Mouse (Mus musculus) heart, embryonic 12.5 days (tissue): ENCODE data around the gene Syn3. TPM values are rescaled to one million over a fixed set of nuclear protein-coding genes. Genes with fewer than 3 reads are reported as not detected.
A peak's percentile ranks its signal among the peaks of the same experiment; 100 is the strongest.

Source experiments
- ATAC-seq: fragments of 200-750 bp; cut with Nextera tagmentation; 2 replicates; pipeline ENCODE4 v1.8.0; 2017; ENCODE audit warnings: moderate TSS enrichment, moderate library complexity; ENCODE audit not compliant: insufficient number of reproducible peaks, low FRiP score
- H3K27ac ChIP-seq: fragments of 300-500 bp; sonication (generic); 2 replicates; pipeline ENCODE4 v1.5.1; 2016; ENCODE audit warnings: mild to moderate bottlenecking, moderate library complexity; ENCODE audit not compliant: poor library complexity, severe bottlenecking
- H3K27me3 ChIP-seq: fragments of 300-500 bp; sonication (generic); replicated peaks from 2 replicates; pipeline ENCODE4 v1.6.1; 2016; ENCODE audit warnings: mild to moderate bottlenecking, moderate library complexity
- H3K36me3 ChIP-seq: fragments of 300-500 bp; sonication (generic); 2 replicates; pipeline ENCODE4 v1.6.1; 2016; ENCODE audit warnings: mild to moderate bottlenecking, moderate library complexity
- H3K4me1 ChIP-seq: fragments of 300-500 bp; sonication (generic); replicated peaks from 2 replicates; pipeline ENCODE4 v1.6.1; 2016; ENCODE audit warnings: mild to moderate bottlenecking
- H3K4me2 ChIP-seq: fragments of 300-500 bp; sonication (generic); 2 replicates; pipeline ENCODE4 v1.6.1; 2016; ENCODE audit warnings: mild to moderate bottlenecking, moderate library complexity
- H3K4me3 ChIP-seq: fragments of 300-500 bp; sonication (generic); 2 replicates; pipeline ENCODE4 v1.5.1; 2016; ENCODE audit warnings: mild to moderate bottlenecking
- H3K9ac ChIP-seq: fragments of 300-500 bp; sonication (generic); 2 replicates; pipeline ENCODE4 v1.6.1; 2016; ENCODE audit warnings: mild to moderate bottlenecking, moderate library complexity
- H3K9me3 ChIP-seq: fragments of 300-500 bp; sonication (generic); replicated peaks from 2 replicates; pipeline ENCODE4 v1.6.1; 2016; ENCODE audit warnings: mild to moderate bottlenecking, moderate library complexity
- WGBS: fragments of 180-500 bp; shearing (Covaris S2); methylation state at CpG from one replicate; pipeline ENCODE4 v1.1.7; 2016; 5-methylcytosine and 5-hydroxymethylcytosine counted together
- polyA plus RNA-seq: library from polyadenylated mRNA; unstranded; fragments of >200 nt; fragmentation: Nextera tagmentation; extraction: Ambion mirVana; gene quantifications from 2 replicates; pipeline ENCODE4 v1.2.1, GENCODE M21; 2016

The Syn3 gene
- polyA plus RNA-seq, 1 experiment from 2014 or later = 1.5 TPM

GRCm38 (mm10) chr10:86334581-86334980, 164.1 kb downstream of the Syn3 start:
- whole genome bisulfite sequencing = 55% methylated on average over 8 of the region's 8 CpGs
- no peak for ATAC-seq
- Histone ChIP-seq H3K4me3 (no peak overlapping the region), H3K4me2 (no peak overlapping the region), H3K9me3 (no peaks in the 10 kb centered on the region), H3K27ac (no peak overlapping the region), H3K9ac (no peak overlapping the region), H3K27me3 (no peaks in the 10 kb centered on the region), H3K36me3 (no peaks in the 10 kb centered on the region), H3K4me1 (peaks cover 92% of the 10 kb centered on the region)

- WGBS = 38% methylated on average over 3 of the region's 3 CpGs
- peaks cover 80% of the 10 kb centered on the region for H3K4me1 ChIP-seq
- H3K4me2 ChIP-seq = no peak overlapping the region
- no peak for ATAC-seq
- H3K9ac ChIP-seq = no peak overlapping the region
- no peak overlapping the region for H3K27ac ChIP-seq
- H3K9me3 ChIP-seq = no peaks in the 10 kb centered on the region
- H3K36me3 ChIP-seq = no peaks in the 10 kb centered on the region
- H3K4me3 ChIP-seq = no peak overlapping the region
- no peaks in the 10 kb centered on the region for H3K27me3 ChIP-seq
Measured at GRCm38 (mm10) chr10:86332942-86333341, 165.8 kb downstream of the Syn3 start.

- ATAC-seq = peak; percentile 37; the same call in 1 of the 2 replicates
- H3K27ac ChIP-seq = peak overlapping the region; percentile 78
- H3K27me3 ChIP-seq = no peaks in the 10 kb centered on the region
- H3K9ac ChIP-seq = no peak overlapping the region
- H3K4me3 ChIP-seq = no peak overlapping the region
- 35% methylated on average over 7 of the region's 7 CpGs for WGBS
- H3K4me2 ChIP-seq = no peak overlapping the region
- no peaks in the 10 kb centered on the region for H3K9me3 ChIP-seq
- peaks cover 69% of the 10 kb centered on the region for H3K4me1 ChIP-seq
- peaks cover 5% of the 10 kb centered on the region; the same call in 1 of the 2 replicates for H3K36me3 ChIP-seq
Measured at GRCm38 (mm10) chr10:86331681-86332281, 166.9 kb downstream of the Syn3 start.

- Histone ChIP-seq H3K27me3 (no peaks in the 10 kb centered on the region), H3K36me3 (peaks cover 10% of the 10 kb centered on the region; the same call in 1 of the 2 replicates), H3K4me1 (peaks cover 62% of the 10 kb centered on the region), H3K9me3 (no peaks in the 10 kb centered on the region), H3K4me2 (no peak overlapping the region), H3K27ac (peak overlapping the region; percentile 78), H3K4me3 (no peak overlapping the region), H3K9ac (no peak overlapping the region)
- no peak for ATAC-seq
- 54% methylated on average over 5 of the region's 5 CpGs for WGBS
Measured at GRCm38 (mm10) chr10:86330993-86331680, 167.6 kb downstream of the Syn3 start.

- no peaks in the 10 kb centered on the region for H3K9me3 ChIP-seq
- WGBS = 86% methylated on average over 8 of the region's 8 CpGs
- H3K4me3 ChIP-seq = no peak overlapping the region
- no peak overlapping the region for H3K27ac ChIP-seq
- peaks cover 53% of the 10 kb centered on the region for H3K4me1 ChIP-seq
- peaks cover 11% of the 10 kb centered on the region; the same call in 1 of the 2 replicates for H3K36me3 ChIP-seq
- no peak overlapping the region for H3K4me2 ChIP-seq
- no peaks in the 10 kb centered on the region for H3K27me3 ChIP-seq
- H3K9ac ChIP-seq = no peak overlapping the region
- no peak for ATAC-seq
Measured at GRCm38 (mm10) chr10:86329241-86329882, 169.3 kb downstream of the Syn3 start.

DNA sequence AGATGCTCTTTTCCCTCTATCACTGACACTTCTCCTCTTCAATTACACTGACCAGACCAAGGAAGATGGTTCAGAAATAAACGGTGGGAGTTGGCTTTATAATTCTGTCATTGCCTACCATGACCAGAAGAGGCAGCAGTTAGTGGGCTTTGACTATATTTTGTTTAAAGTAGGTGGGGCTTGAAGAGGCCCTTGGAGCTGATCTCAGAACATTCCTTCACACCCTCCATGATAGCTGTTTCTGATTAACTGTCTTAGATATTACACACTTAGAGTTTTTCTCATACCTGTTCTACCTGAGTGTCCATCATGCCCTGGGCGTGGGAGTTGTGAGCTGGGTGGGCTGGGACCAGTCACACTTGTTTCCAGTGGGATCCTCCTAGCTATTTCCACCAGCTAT, 170.0 kb downstream of the Syn3 start:
- Histone ChIP-seq H3K9me3 (no peaks in the 10 kb centered on the region), H3K4me2 (no peak overlapping the region), H3K4me3 (no peak overlapping the region), H3K4me1 (peaks cover 47% of the 10 kb centered on the region), H3K9ac (no peak overlapping the region), H3K36me3 (peaks cover 11% of the 10 kb centered on the region; the same call in 1 of the 2 replicates), H3K27me3 (no peaks in the 10 kb centered on the region), H3K27ac (no peak overlapping the region)
- no peak for ATAC-seq
- WGBS = 76% methylated on average over 2 of the region's 2 CpGs

DNA sequence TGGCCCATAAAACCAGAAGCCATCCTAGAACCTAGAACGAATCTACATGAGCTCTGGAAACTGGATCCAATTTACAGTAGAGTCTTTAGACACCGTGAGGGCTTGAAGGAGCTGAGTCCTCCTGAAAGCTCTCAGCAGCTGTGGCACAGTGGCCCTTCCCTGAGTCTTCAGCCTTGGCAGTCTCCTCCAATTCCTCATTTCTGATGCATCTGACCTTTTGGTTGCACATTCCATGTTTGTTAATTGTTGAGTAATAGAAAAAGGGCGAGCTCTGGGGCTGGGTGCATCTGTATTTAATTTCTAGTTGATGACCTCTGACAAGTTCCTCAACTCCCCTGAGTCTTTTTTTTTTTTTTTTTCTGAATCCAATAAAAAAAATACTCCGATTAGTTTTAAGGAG, 170.6 kb downstream of the Syn3 start:
- Histone ChIP-seq H3K9ac (no peak overlapping the region), H3K4me2 (no peak overlapping the region), H3K36me3 (peaks cover 11% of the 10 kb centered on the region; the same call in 1 of the 2 replicates), H3K9me3 (no peaks in the 10 kb centered on the region), H3K4me3 (no peak overlapping the region), H3K27ac (no peak overlapping the region), H3K4me1 (peaks cover 45% of the 10 kb centered on the region), H3K27me3 (no peaks in the 10 kb centered on the region)
- WGBS = 90% methylated on average over 4 of the region's 4 CpGs
- ATAC-seq = no peak

DNA sequence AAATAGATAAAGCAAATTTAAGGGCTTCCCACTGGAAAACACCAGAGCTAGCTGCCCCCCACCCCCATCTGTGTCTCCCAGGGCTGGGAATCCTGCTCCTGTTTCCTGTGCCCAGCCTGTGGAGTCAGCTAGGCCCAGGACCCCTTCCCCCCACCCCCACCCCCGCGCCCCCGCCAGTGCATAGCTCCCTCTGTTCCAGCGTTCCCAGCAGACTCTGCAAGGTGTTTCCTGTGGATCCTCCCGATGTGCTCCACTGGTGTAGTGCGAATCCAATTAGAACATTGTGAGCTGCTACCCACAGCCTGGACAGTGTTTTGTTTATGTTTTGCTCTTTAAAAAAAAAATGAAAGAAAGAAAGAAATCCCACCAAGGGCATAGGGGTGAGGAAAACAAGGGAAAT, 173.4 kb downstream of the Syn3 start:
- Histone ChIP-seq H3K27me3 (no peaks in the 10 kb centered on the region), H3K9me3 (no peaks in the 10 kb centered on the region), H3K4me2 (no peak overlapping the region), H3K27ac (no peak overlapping the region), H3K9ac (no peak overlapping the region), H3K36me3 (peaks cover 11% of the 10 kb centered on the region; the same call in 1 of the 2 replicates), H3K4me1 (peaks cover 18% of the 10 kb centered on the region), H3K4me3 (no peak overlapping the region)
- WGBS = 25% methylated on average over 6 of the region's 6 CpGs
- no peak for ATAC-seq

GRCm38 (mm10) chr10:86323275-86323994, 175.3 kb downstream of the Syn3 start:
- WGBS = 69% methylated on average over 4 of the region's 4 CpGs
- H3K4me3 ChIP-seq = no peak overlapping the region
- H3K9ac ChIP-seq = no peak overlapping the region
- no peak overlapping the region for H3K27ac ChIP-seq
- ATAC-seq = no peak
- H3K36me3 ChIP-seq = peaks cover 11% of the 10 kb centered on the region; the same call in 1 of the 2 replicates
- no peaks in the 10 kb centered on the region for H3K9me3 ChIP-seq
- H3K4me1 ChIP-seq = peaks cover 14% of the 10 kb centered on the region; the same call in 1 of the 2 replicates
- H3K27me3 ChIP-seq = no peaks in the 10 kb centered on the region
- H3K4me2 ChIP-seq = no peak overlapping the region

- no peak overlapping the region for H3K4me3 ChIP-seq
- no peak for ATAC-seq
- H3K4me1 ChIP-seq = peaks cover 21% of the 10 kb centered on the region
- H3K4me2 ChIP-seq = no peak overlapping the region
- H3K9ac ChIP-seq = no peak overlapping the region
- 59% methylated on average over 1 of the region's 1 CpGs for WGBS
- H3K36me3 ChIP-seq = peaks cover 8% of the 10 kb centered on the region; the same call in 1 of the 2 replicates
- no peaks in the 10 kb centered on the region for H3K9me3 ChIP-seq
- no peaks in the 10 kb centered on the region for H3K27me3 ChIP-seq
- H3K27ac ChIP-seq = no peak overlapping the region
Measured at GRCm38 (mm10) chr10:86322006-86322405, 176.7 kb downstream of the Syn3 start.

DNA sequence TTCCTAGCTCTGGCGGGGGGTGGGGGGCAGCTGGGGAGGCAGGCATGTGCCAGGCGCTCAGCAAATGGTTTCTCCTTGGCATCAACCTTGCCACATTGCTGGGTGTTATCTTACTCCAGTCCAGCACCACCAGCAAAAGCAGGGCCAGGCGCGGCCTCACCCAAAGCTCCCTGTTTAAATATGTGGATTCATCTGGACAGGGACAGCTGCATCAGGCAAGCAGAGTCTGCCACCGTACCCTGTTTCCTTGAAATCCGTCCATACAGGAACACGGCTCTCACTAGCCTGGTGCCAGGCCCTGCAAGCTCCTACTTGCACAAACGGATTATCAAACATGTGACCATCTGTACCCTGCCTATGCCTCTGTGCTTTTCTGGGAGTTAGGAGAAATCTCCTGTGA, 177.5 kb downstream of the Syn3 start:
- Histone ChIP-seq H3K9me3 (no peaks in the 10 kb centered on the region), H3K36me3 (0 out of 2 replicates have a peak, but pooled peaks cover 6% of the 10 kb centered on the region), H3K27ac (no peak overlapping the region), H3K4me1 (peaks cover 23% of the 10 kb centered on the region), H3K9ac (no peak overlapping the region), H3K4me2 (no peak overlapping the region), H3K27me3 (no peaks in the 10 kb centered on the region), H3K4me3 (no peak overlapping the region)
- 79% methylated on average over 8 of the region's 8 CpGs for WGBS
- ATAC-seq = no peak
